Mouse (Mus musculus): ENCODE data around the gene Recql5. TPM values are rescaled to one million over a fixed set of nuclear protein-coding genes. Genes with fewer than 3 reads are reported as not detected.

The Recql5 gene
- polyA plus RNA-seq, 1 experiment from 2014 or later, result 20.7 TPM

GRCm38 (mm10) chr11:115854674-115855073 is 78.6 kb downstream of the Recql5 start:
- no peak overlapping the region for H3K4me2 ChIP-seq (ENCODE audit: low read length)
- H3K9me3 ChIP-seq (ENCODE audit: control insufficient read depth, low read length), result 0 out of 2 replicates have a peak, but pooled peaks cover 5% of the 10 kb centered on the region
- peaks cover 21% of the 10 kb centered on the region for H3K27me3 ChIP-seq (replicated peaks; ENCODE audit: control insufficient read depth, insufficient read depth, low read length)
- 86% methylated on average over 6 of the region's 6 CpGs for WGBS
- ATAC-seq (replicated peaks; ENCODE audit: low FRiP score, low TSS enrichment, low read depth) (no peak), DNase-seq (ENCODE audit: low spot score) (no peak)
- peaks cover 34% of the 10 kb centered on the region; the same call in 1 of the 2 replicates for H3K36me3 ChIP-seq (ENCODE audit: control insufficient read depth, insufficient read depth, low read length)
- H3K27ac ChIP-seq (ENCODE audit: low read depth), result no peak overlapping the region
- no peak overlapping the region for H3K9ac ChIP-seq (ENCODE audit: low read length)
- H3K4me3 ChIP-seq (ENCODE audit: low read depth, low read length), result no peak overlapping the region
- H3K4me1 ChIP-seq (replicated peaks; ENCODE audit: control insufficient read depth, insufficient read depth, low read length), result peaks cover 6% of the 10 kb centered on the region

GRCm38 (mm10) chr11:115845819-115846218 is 87.5 kb downstream of the Recql5 start:
- Histone ChIP-seq H3K36me3 (ENCODE audit: control insufficient read depth, insufficient read depth, low read length) (peaks cover 34% of the 10 kb centered on the region), H3K4me3 (ENCODE audit: low read depth, low read length) (no peak overlapping the region), H3K27ac (ENCODE audit: low read depth) (no peak overlapping the region), H3K4me2 (ENCODE audit: low read length) (no peak overlapping the region), H3K4me1 (replicated peaks; ENCODE audit: control insufficient read depth, insufficient read depth, low read length) (peaks cover 22% of the 10 kb centered on the region), H3K27me3 (replicated peaks; ENCODE audit: control insufficient read depth, insufficient read depth, low read length) (no peaks in the 10 kb centered on the region), H3K9me3 (ENCODE audit: control insufficient read depth, low read length) (peaks cover 8% of the 10 kb centered on the region; the same call in 1 of the 2 replicates), H3K9ac (ENCODE audit: low read length) (no peak overlapping the region)
- DNase-seq (ENCODE audit: low spot score), result no peak
- ATAC-seq (replicated peaks; ENCODE audit: low FRiP score, low TSS enrichment, low read depth), result no peak
- 98% methylated on average over 2 of the region's 2 CpGs for WGBS

GRCm38 (mm10) chr11:115844240-115844639 is 89.0 kb downstream of the Recql5 start:
- H3K9me3 ChIP-seq (ENCODE audit: control insufficient read depth, low read length), result peaks cover 8% of the 10 kb centered on the region; the same call in 1 of the 2 replicates
- no peaks in the 10 kb centered on the region for H3K27me3 ChIP-seq (replicated peaks; ENCODE audit: control insufficient read depth, insufficient read depth, low read length)
- DNase-seq (ENCODE audit: low spot score) (no peak), ATAC-seq (replicated peaks; ENCODE audit: low FRiP score, low TSS enrichment, low read depth) (peak; percentile 16; the same call in 1 of the 2 replicates)
- peaks cover 33% of the 10 kb centered on the region for H3K4me1 ChIP-seq (replicated peaks; ENCODE audit: control insufficient read depth, insufficient read depth, low read length)
- 62% methylated on average over 8 of the region's 8 CpGs for WGBS
- peaks cover 23% of the 10 kb centered on the region for H3K36me3 ChIP-seq (ENCODE audit: control insufficient read depth, insufficient read depth, low read length)
- peak overlapping the region; percentile 43 for H3K27ac ChIP-seq (ENCODE audit: low read depth)
- no peak overlapping the region for H3K9ac ChIP-seq (ENCODE audit: low read length)
- no peak overlapping the region for H3K4me2 ChIP-seq (ENCODE audit: low read length)
- H3K4me3 ChIP-seq (ENCODE audit: low read depth, low read length), result no peak overlapping the region

GRCm38 (mm10) chr11:115843891-115844239 is 89.4 kb downstream of the Recql5 start:
- Histone ChIP-seq H3K9ac (ENCODE audit: low read length) (no peak overlapping the region), H3K27me3 (replicated peaks; ENCODE audit: control insufficient read depth, insufficient read depth, low read length) (no peaks in the 10 kb centered on the region), H3K4me3 (ENCODE audit: low read depth, low read length) (no peak overlapping the region), H3K4me2 (ENCODE audit: low read length) (no peak overlapping the region), H3K9me3 (ENCODE audit: control insufficient read depth, low read length) (peaks cover 8% of the 10 kb centered on the region; the same call in 1 of the 2 replicates), H3K36me3 (ENCODE audit: control insufficient read depth, insufficient read depth, low read length) (peaks cover 23% of the 10 kb centered on the region), H3K4me1 (replicated peaks; ENCODE audit: control insufficient read depth, insufficient read depth, low read length) (peaks cover 36% of the 10 kb centered on the region), H3K27ac (ENCODE audit: low read depth) (peak overlapping the region; percentile 43; the same call in 1 of the 2 replicates)
- DNase-seq (ENCODE audit: low spot score), result no peak
- 72% methylated on average over 5 of the region's 5 CpGs for WGBS
- ATAC-seq (replicated peaks; ENCODE audit: low FRiP score, low TSS enrichment, low read depth), result peak; percentile 78

GRCm38 (mm10) chr11:115843141-115843890 is 90.0 kb downstream of the Recql5 start:
- 74% methylated on average over 13 of the region's 14 CpGs for WGBS
- ATAC-seq (replicated peaks; ENCODE audit: low FRiP score, low TSS enrichment, low read depth) (no peak), DNase-seq (ENCODE audit: low spot score) (no peak)
- Histone ChIP-seq H3K4me3 (ENCODE audit: low read depth, low read length) (no peak overlapping the region), H3K9me3 (ENCODE audit: control insufficient read depth, low read length) (peaks cover 8% of the 10 kb centered on the region; the same call in 1 of the 2 replicates), H3K4me2 (ENCODE audit: low read length) (no peak overlapping the region), H3K9ac (ENCODE audit: low read length) (no peak overlapping the region), H3K27ac (ENCODE audit: low read depth) (peak overlapping the region; percentile 85), H3K27me3 (replicated peaks; ENCODE audit: control insufficient read depth, insufficient read depth, low read length) (no peaks in the 10 kb centered on the region), H3K4me1 (replicated peaks; ENCODE audit: control insufficient read depth, insufficient read depth, low read length) (peaks cover 40% of the 10 kb centered on the region), H3K36me3 (ENCODE audit: control insufficient read depth, insufficient read depth, low read length) (peaks cover 23% of the 10 kb centered on the region)

Other genes with a start within 250 kb of the Recql5 start
- 39.4 and 52.3 TPM in 2 replicates for gene Grb2, start 224.9 kb downstream of the Recql5 start, polyA plus RNA-seq (2014; fragmentation: Nextera tagmentation; extraction: Ambion mirVana)
- gene Tmem94, start 168.0 kb downstream of the Recql5 start, polyA plus RNA-seq (2014; fragmentation: Nextera tagmentation; extraction: Ambion mirVana), result 14.6 and 15.7 TPM in 2 replicates
- 14.9 and 15.3 TPM in 2 replicates for gene Caskin2, start 119.8 kb downstream of the Recql5 start, polyA plus RNA-seq (2014; fragmentation: Nextera tagmentation; extraction: Ambion mirVana)
- gene Tsen54, start 118.8 kb downstream of the Recql5 start, polyA plus RNA-seq (2014; fragmentation: Nextera tagmentation; extraction: Ambion mirVana), result 29.5 and 30.7 TPM in 2 replicates
- 46.3 and 59.2 TPM in 2 replicates for gene Llgl2, start 109.4 kb downstream of the Recql5 start, polyA plus RNA-seq (2014; fragmentation: Nextera tagmentation; extraction: Ambion mirVana)
- gene Myo15b, start 75.1 kb downstream of the Recql5 start, polyA plus RNA-seq (2014; fragmentation: Nextera tagmentation; extraction: Ambion mirVana), result 32.9 and 44.8 TPM in 2 replicates
- 1.1 and 2.5 TPM in 2 replicates for gene Smim5, start 33.5 kb downstream of the Recql5 start, polyA plus RNA-seq (2014; fragmentation: Nextera tagmentation; extraction: Ambion mirVana)
- gene Smim6, start 21.5 kb downstream of the Recql5 start, polyA plus RNA-seq (2014; fragmentation: Nextera tagmentation; extraction: Ambion mirVana), result 16.9 and 24.5 TPM in 2 replicates
- gene Sap30bp, start 195 bp downstream of the Recql5 start, polyA plus RNA-seq (2014; fragmentation: Nextera tagmentation; extraction: Ambion mirVana), result 37.3 and 38.6 TPM in 2 replicates
- gene Itgb4, start 41.2 kb upstream of the Recql5 start, polyA plus RNA-seq (2014; fragmentation: Nextera tagmentation; extraction: Ambion mirVana), result 4.8 and 5.5 TPM in 2 replicates
- gene Galk1, start 79.2 kb upstream of the Recql5 start, polyA plus RNA-seq (2014; fragmentation: Nextera tagmentation; extraction: Ambion mirVana), result 235 and 236 TPM in 2 replicates
- 1,654 and 1,734 TPM in 2 replicates for gene H3f3b, start 94.5 kb upstream of the Recql5 start, polyA plus RNA-seq (2014; fragmentation: Nextera tagmentation; extraction: Ambion mirVana)
- 29.8 and 34.5 TPM in 2 replicates for gene Unk, start 96.8 kb upstream of the Recql5 start, polyA plus RNA-seq (2014; fragmentation: Nextera tagmentation; extraction: Ambion mirVana)
- gene Unc13d, start 144.5 kb upstream of the Recql5 start, polyA plus RNA-seq (2014; fragmentation: Nextera tagmentation; extraction: Ambion mirVana), result 2.6 and 3.5 TPM in 2 replicates
- gene Wbp2, start 153.5 kb upstream of the Recql5 start, polyA plus RNA-seq (2014; fragmentation: Nextera tagmentation; extraction: Ambion mirVana), result 78.0 and 85.0 TPM in 2 replicates
- 10.8 and 13.1 TPM in 2 replicates for gene Trim47, start 193.7 kb upstream of the Recql5 start, polyA plus RNA-seq (2014; fragmentation: Nextera tagmentation; extraction: Ambion mirVana)
- gene Trim65, start 197.7 kb upstream of the Recql5 start, polyA plus RNA-seq (2014; fragmentation: Nextera tagmentation; extraction: Ambion mirVana), result 5.3 and 5.5 TPM in 2 replicates
- gene Mrpl38, start 205.4 kb upstream of the Recql5 start, polyA plus RNA-seq (2014; fragmentation: Nextera tagmentation; extraction: Ambion mirVana), result 111 and 113 TPM in 2 replicates
- gene Fbf1, start 234.7 kb upstream of the Recql5 start, polyA plus RNA-seq (2014; fragmentation: Nextera tagmentation; extraction: Ambion mirVana), result 22.8 and 23.3 TPM in 2 replicates

Measured in intestine, embryonic 14.5 days (tissue).